Mouse (Mus musculus): ENCODE measurements around the gene Myo16. TPM values are rescaled to one million over a fixed set of nuclear protein-coding genes. Genes with fewer than 3 reads are reported as not detected.

Myo16 gene
- polyA plus RNA-seq, 1 experiment: 2.4 TPM

- no peak for DNase-seq (ENCODE audit: low read depth)
Measured at GRCm38 (mm10) chr8:10671862-10672548, 518.3 kb downstream of the Myo16 start.

GRCm38 (mm10) chr8:10677840-10678410, 524.2 kb downstream of the Myo16 start:
- no peak for DNase-seq (ENCODE audit: low read depth)

DNA sequence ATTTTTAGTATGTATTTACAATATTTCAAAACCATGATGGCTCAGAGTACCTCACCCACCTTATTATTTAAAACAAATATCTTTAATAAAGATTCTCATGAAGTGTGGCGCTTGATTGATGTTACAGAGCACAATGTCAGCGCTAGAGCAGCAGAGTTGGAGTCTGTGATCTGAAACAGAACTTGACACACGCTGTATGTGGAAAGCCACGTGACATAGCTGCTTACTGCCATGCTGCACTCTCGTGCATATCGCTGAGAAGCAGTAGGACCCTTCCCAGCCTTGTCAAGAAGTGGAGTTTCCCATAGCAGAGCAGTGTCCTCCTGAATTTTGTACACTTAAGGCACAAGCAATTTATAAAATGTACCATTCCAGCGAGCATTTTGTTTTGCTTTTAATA, 528.2 kb downstream of the Myo16 start:
- DNase-seq (ENCODE audit: low read depth): no peak

GRCm38 (mm10) chr8:10683088-10683487, 529.4 kb downstream of the Myo16 start:
- DNase-seq (ENCODE audit: low read depth): no peak

Other genes starting within 250 kb of the Myo16 start
- 2.5 and 2.6 TPM in 2 replicates for gene Lig4, start 176.2 kb upstream of the Myo16 start, polyA plus RNA-seq (2012; rRNA removed)
- 8.9 and 9.9 TPM in 2 replicates for gene Abhd13, start 176.2 kb upstream of the Myo16 start, polyA plus RNA-seq (2012; rRNA removed)
- 1.7 and 1.8 TPM in 2 replicates for gene Tnfsf13b, start 147.4 kb upstream of the Myo16 start, polyA plus RNA-seq (2012; rRNA removed)

Data from gonadal fat pad, adult 2 months (tissue).